Mouse (Mus musculus) hindbrain, embryonic 10.5 days (tissue): ENCODE measurements around the gene Gm21905. TPM values are rescaled to one million over a fixed set of nuclear protein-coding genes. Genes with fewer than 3 reads are reported as not detected.

ENCODE experiments used
- DNase-seq: peaks from one replicate; pipeline ENCODE4 v3.0.0-alpha.2; 2017; ENCODE audit warnings: low spot score
- H3K27ac ChIP-seq: fragments of 300-500 bp; sonication (generic); 2 replicates; pipeline ENCODE4 v1.5.1; 2016; ENCODE audit warnings: mild to moderate bottlenecking, moderate library complexity
- H3K27me3 ChIP-seq: fragments of 300-500 bp; sonication (generic); 2 replicates; pipeline ENCODE4 v1.6.1; 2016; ENCODE audit warnings: mild to moderate bottlenecking; ENCODE audit not compliant: poor library complexity, insufficient read depth, severe bottlenecking
- H3K36me3 ChIP-seq: fragments of 300-500 bp; sonication (generic); 2 replicates; pipeline ENCODE4 v1.6.1; 2016; ENCODE audit warnings: mild to moderate bottlenecking, moderate library complexity
- H3K4me1 ChIP-seq: fragments of 300-500 bp; sonication (generic); replicated peaks from 2 replicates; pipeline ENCODE4 v1.6.1; 2016; ENCODE audit warnings: mild to moderate bottlenecking
- H3K4me3 ChIP-seq: fragments of 300-500 bp; sonication (generic); 2 replicates; pipeline ENCODE4 v1.5.1; 2016; ENCODE audit warnings: mild to moderate bottlenecking, moderate library complexity
- H3K9me3 ChIP-seq: fragments of 300-500 bp; sonication (generic); 2 replicates; pipeline ENCODE4 v1.6.1; 2016; ENCODE audit warnings: mild to moderate bottlenecking, moderate library complexity
- WGBS: fragments of 180-500 bp; shearing (Covaris S2); methylation state at CpG from one replicate; pipeline ENCODE4 v1.1.7; 2016; 5-methylcytosine and 5-hydroxymethylcytosine counted together
- polyA plus RNA-seq: library from polyadenylated mRNA; unstranded; fragments of >200 nt; fragmentation: Nextera tagmentation; extraction: Ambion mirVana; gene quantifications from 2 replicates; pipeline ENCODE4 v1.2.1, GENCODE M21; 2016

Gm21905 gene
- polyA plus RNA-seq: not detected in 2 replicates

- no peaks in the 10 kb centered on the region for H3K4me1 ChIP-seq
- no peaks in the 10 kb centered on the region for H3K27me3 ChIP-seq
- H3K4me3 ChIP-seq: no peak within 1 kb of the TSS
- no peaks in the 10 kb centered on the region for H3K9me3 ChIP-seq
- no peaks in the 10 kb centered on the region for H3K36me3 ChIP-seq
- no peak within 1 kb of the TSS for H3K27ac ChIP-seq
- WGBS: 86% methylated on average over 5 of the region's 5 CpGs
- no peak for DNase-seq
Observed at GRCm38 (mm10) chr5:67946321-67946720, at the start of gene Gm21905. Gene Gm21905, minus strand, starts transcription at chr5:67946421.

DNA sequence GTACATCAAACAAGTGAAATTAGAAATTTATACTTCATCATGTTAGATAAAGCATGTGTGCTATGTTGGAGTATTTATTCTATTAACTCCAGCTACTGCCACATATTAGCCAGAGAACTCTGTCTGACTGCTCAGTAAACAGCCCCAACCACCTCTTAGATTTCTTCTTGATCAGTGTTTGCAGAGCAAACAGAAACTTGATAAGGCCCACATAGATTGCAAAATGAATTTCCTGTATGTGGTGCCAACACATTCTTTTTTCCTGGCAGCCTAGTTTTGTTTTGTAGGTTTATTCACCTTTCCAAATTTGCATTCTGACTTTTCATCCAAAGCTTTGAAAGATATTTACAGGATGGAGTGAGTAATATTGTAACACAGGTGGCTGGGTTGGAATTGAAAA lies 44.2 kb upstream of the Gm21905 start:
- Histone ChIP-seq H3K36me3 (no peaks in the 10 kb centered on the region), H3K4me3 (no peak overlapping the region), H3K9me3 (no peaks in the 10 kb centered on the region), H3K27me3 (no peaks in the 10 kb centered on the region), H3K4me1 (no peaks in the 10 kb centered on the region), H3K27ac (no peak overlapping the region)
- DNase-seq: no peak

GRCm38 (mm10) chr5:67981946-67982526 lies 35.8 kb upstream of the Gm21905 start:
- Histone ChIP-seq H3K4me1 (no peaks in the 10 kb centered on the region), H3K27me3 (peaks cover 17% of the 10 kb centered on the region), H3K36me3 (no peaks in the 10 kb centered on the region), H3K9me3 (no peaks in the 10 kb centered on the region), H3K4me3 (no peak overlapping the region), H3K27ac (no peak overlapping the region)
- DNase-seq: no peak
- 46% methylated on average over 3 of the region's 3 CpGs for WGBS

- Histone ChIP-seq H3K27me3 (no peaks in the 10 kb centered on the region), H3K4me1 (no peaks in the 10 kb centered on the region), H3K9me3 (no peaks in the 10 kb centered on the region), H3K36me3 (no peaks in the 10 kb centered on the region), H3K27ac (no peak overlapping the region), H3K4me3 (no peak overlapping the region)
- no peak for DNase-seq
- 78% methylated on average over 7 of the region's 7 CpGs for WGBS
Observed at GRCm38 (mm10) chr5:67969536-67969935, 23.3 kb upstream of the Gm21905 start.

- H3K4me3 ChIP-seq: no peak overlapping the region
- no peaks in the 10 kb centered on the region for H3K27me3 ChIP-seq
- DNase-seq: no peak
- no peaks in the 10 kb centered on the region for H3K4me1 ChIP-seq
- no peaks in the 10 kb centered on the region for H3K9me3 ChIP-seq
- H3K27ac ChIP-seq: no peak overlapping the region
- 83% methylated on average over 7 of the region's 7 CpGs for WGBS
- no peaks in the 10 kb centered on the region for H3K36me3 ChIP-seq
Observed at GRCm38 (mm10) chr5:67961708-67962629, 15.7 kb upstream of the Gm21905 start.

DNA sequence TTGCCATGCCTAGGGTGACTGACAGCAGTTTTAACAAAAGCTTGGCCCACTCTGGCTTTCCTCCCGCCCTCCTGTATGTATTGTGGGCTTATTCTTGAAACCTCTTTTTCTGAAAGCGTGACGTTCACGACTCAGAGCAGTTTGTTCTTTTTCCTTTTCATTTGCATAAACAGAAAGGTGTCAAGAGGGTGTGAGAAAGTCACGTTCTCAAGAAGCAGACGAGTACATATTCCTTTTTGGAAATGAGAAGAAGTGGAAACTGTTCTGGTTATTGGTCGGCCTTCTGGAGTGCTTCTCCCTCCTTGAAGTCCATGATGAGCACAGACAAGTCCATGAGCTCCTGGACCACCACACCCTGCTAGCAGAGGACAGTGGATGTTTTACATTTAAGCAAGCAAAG lies 9.3 kb upstream of the Gm21905 start:
- no peak for DNase-seq
- Histone ChIP-seq H3K9me3 (no peaks in the 10 kb centered on the region), H3K36me3 (no peaks in the 10 kb centered on the region), H3K27me3 (no peaks in the 10 kb centered on the region), H3K27ac (no peak overlapping the region), H3K4me1 (no peaks in the 10 kb centered on the region; the same call in 1 of the 2 replicates), H3K4me3 (no peak overlapping the region)
- 61% methylated on average over 7 of the region's 7 CpGs for WGBS

DNA sequence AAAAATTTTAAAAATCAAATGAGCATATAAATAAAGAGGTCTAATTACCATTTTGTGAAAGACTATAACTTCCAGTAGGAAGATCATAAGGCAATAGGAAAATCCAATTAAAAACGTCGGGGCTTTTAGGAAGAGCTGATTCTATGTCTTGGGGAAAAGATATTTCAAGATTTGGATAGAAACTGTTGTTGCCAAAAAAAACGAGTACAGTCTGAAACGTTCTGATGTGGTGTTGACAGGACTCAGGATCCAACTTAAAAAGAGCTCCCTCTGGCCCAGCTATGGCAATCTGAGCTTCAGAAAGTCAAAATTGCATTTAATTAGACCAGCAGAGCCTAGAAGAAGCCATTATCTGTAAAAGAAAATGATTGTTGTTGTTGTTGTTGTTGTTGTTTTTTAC lies 7.9 kb upstream of the Gm21905 start:
- H3K4me1 ChIP-seq: no peaks in the 10 kb centered on the region; the same call in 1 of the 2 replicates
- no peaks in the 10 kb centered on the region for H3K9me3 ChIP-seq
- no peak overlapping the region for H3K27ac ChIP-seq
- no peak overlapping the region for H3K4me3 ChIP-seq
- DNase-seq: no peak
- 85% methylated on average over 4 of the region's 4 CpGs for WGBS
- H3K36me3 ChIP-seq: no peaks in the 10 kb centered on the region
- H3K27me3 ChIP-seq: no peaks in the 10 kb centered on the region

DNA sequence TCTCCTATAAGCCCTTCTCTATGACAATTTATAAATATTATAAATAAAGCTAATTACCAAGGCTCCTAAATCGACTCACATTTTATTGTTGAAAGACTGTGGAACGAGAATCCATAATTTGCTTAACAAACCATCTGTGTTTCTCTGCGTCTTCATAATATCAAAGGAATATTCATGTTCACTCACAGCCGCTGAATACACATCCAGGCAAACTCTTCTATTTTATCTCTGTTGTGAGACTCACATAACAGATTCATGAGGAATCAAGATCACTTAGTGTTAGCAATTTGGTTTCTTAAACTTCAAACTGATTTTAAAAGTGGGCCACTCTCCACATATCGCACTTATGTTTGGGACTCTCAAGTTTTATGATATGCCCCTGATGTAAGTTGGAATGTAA lies 1.9 kb upstream of the Gm21905 start:
- DNase-seq: no peak
- Histone ChIP-seq H3K27me3 (no peaks in the 10 kb centered on the region), H3K36me3 (no peaks in the 10 kb centered on the region), H3K4me3 (no peak overlapping the region), H3K4me1 (no peaks in the 10 kb centered on the region), H3K9me3 (no peaks in the 10 kb centered on the region), H3K27ac (no peak overlapping the region)
- WGBS: 91% methylated on average over 5 of the region's 5 CpGs

DNA sequence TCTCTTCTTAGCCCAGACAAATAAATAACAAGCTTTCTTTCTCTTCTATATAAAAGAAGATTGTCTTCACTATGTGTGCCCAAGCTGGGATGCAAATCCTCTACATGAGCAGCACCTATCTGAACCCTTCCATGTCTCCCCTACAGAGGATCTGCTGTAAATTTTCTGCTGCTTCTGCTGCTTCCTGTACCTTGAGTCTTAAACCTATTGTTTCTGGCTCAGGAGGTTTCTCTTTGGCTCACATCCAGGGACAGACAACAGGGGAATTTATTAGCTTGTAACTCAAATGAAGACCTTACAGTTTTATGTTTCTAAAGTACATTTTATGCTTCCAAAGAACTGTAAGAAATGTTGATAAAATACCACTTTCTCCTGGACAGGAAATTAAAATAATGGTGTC lies 785 bp upstream of the Gm21905 start:
- no peak for DNase-seq
- no peaks in the 10 kb centered on the region for H3K36me3 ChIP-seq
- no peaks in the 10 kb centered on the region for H3K27me3 ChIP-seq
- no peak overlapping the region for H3K27ac ChIP-seq
- no peaks in the 10 kb centered on the region for H3K9me3 ChIP-seq
- H3K4me1 ChIP-seq: no peaks in the 10 kb centered on the region
- H3K4me3 ChIP-seq: no peak overlapping the region

GRCm38 (mm10) chr5:67944074-67944785 lies 2.0 kb downstream of the Gm21905 start:
- WGBS: 96% methylated on average over 1 of the region's 1 CpGs
- Histone ChIP-seq H3K4me1 (0 out of 2 replicates have a peak, but pooled peaks cover 2% of the 10 kb centered on the region), H3K4me3 (no peak overlapping the region), H3K9me3 (no peaks in the 10 kb centered on the region), H3K27ac (no peak overlapping the region), H3K36me3 (no peaks in the 10 kb centered on the region), H3K27me3 (no peaks in the 10 kb centered on the region)
- no peak for DNase-seq

DNA sequence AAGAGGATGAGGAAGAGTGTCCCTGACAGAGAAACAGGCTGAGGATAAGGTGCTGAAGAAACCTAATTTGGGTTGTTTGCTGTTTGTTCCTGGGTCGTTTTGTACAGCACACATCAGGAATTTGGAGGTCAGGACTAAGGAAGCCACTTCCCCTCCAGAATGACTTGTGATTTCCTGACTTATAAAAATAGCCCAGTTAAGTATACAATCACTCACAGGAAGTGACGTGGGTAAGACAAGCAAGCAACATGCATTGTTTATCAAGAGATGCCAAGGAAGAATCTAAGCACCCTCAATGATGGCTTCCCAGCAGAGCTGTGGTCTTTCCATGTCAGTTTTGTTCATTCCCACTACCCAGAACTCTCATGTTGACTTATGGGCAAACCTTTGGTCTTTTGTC lies 3.0 kb downstream of the Gm21905 start:
- Histone ChIP-seq H3K27me3 (no peaks in the 10 kb centered on the region), H3K27ac (no peak overlapping the region), H3K9me3 (no peaks in the 10 kb centered on the region), H3K4me3 (no peak overlapping the region), H3K36me3 (no peaks in the 10 kb centered on the region), H3K4me1 (0 out of 2 replicates have a peak, but pooled peaks cover 4% of the 10 kb centered on the region)
- 75% methylated on average over 2 of the region's 2 CpGs for WGBS
- DNase-seq: no peak

DNA sequence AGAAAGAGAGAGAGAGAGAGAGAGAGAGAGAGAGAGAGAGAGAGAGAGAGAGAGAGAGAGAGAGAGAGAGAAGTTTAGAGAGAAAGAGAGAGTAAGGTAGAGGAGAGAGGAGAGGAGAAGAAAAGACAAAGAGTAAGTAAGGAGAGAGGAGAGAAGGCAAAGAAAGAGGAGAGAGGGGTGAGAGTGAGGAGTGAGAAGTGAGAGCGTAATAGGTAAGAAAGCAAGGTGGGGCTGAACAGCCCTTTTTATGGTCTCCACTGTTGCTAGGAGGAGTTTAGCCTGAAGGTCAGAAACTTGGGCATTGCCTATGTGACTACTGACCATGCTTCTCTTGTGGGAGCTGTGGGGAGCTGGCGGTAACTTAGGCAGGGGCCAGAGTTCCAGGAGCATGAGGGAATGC lies 4.9 kb downstream of the Gm21905 start, which contains the start of gene Gm5108:
TSS of gene Gm5108 (plus strand) at position 301 of the 400 bp plus-strand sequence.
- no peak for DNase-seq
- Histone ChIP-seq H3K4me1 (0 out of 2 replicates have a peak, but pooled peaks cover 4% of the 10 kb centered on the region), H3K27me3 (no peaks in the 10 kb centered on the region), H3K4me3 (no peak within 1 kb of the TSS), H3K36me3 (no peaks in the 10 kb centered on the region), H3K9me3 (no peaks in the 10 kb centered on the region), H3K27ac (no peak within 1 kb of the TSS)
- WGBS: 99% methylated on average over 2 of the region's 2 CpGs

DNA sequence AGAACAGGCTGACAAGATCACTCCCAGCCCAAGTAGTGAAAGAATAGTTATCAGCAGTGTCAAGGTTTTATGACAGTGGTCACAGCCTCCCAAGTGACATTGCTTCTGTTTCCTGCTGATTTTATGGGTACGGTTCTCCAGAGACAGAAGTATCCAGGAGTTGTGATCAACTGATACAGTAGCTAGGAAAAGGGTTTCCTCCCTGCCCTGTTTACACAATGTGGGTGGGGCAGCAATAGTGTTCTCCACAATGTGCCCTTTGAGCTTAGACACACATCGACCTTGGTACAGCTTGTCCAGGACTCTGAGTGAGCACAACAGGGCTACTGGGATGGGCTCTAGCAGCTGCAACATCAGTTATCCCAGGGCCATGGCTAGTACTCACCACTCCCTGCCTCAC lies 14.6 kb downstream of the Gm21905 start:
- no peaks in the 10 kb centered on the region for H3K36me3 ChIP-seq
- H3K9me3 ChIP-seq: no peaks in the 10 kb centered on the region
- H3K4me3 ChIP-seq: no peak overlapping the region
- H3K4me1 ChIP-seq: no peaks in the 10 kb centered on the region
- no peaks in the 10 kb centered on the region; the same call in 1 of the 2 replicates for H3K27me3 ChIP-seq
- DNase-seq: no peak
- H3K27ac ChIP-seq: no peak overlapping the region
- WGBS: 78% methylated on average over 2 of the region's 2 CpGs
